Mouse (Mus musculus): Measurements from ENCODE around the gene Pard3.
A peak's percentile ranks its signal among the peaks of the same experiment; 100 is the strongest.

The Pard3 gene

GRCm38 (mm10) chr8:127341046-127341445, 277.4 kb downstream of the Pard3 start:
- no peak for DNase-seq (ENCODE audit: low spot score in 2 of 2)

- DNase-seq (ENCODE audit: low spot score in 2 of 2): no peak
These were observed 279.4 kb downstream of the Pard3 start for GRCm38 (mm10) chr8:127343115-127343514.

DNA sequence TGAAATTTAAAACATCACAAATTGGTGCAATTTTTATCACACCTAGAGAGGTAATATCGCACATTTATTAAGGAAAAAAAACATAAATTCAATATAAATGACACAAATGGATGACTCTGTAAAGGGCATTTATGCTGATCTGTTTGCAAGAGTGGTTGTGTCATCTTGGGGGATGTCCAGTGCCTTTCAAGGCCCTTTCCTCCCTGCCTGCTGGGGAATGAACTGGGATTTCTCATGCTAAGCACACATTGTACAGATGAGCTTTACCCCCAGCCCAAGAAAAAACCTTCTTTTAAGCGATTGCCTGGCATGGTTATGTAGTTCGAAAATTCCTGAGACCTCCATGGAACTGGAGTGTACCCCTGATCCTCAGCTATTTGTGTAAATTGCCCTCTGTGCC, 280.7 kb downstream of the Pard3 start:
- no peak for DNase-seq (ENCODE audit: low spot score in 2 of 2)

DNA sequence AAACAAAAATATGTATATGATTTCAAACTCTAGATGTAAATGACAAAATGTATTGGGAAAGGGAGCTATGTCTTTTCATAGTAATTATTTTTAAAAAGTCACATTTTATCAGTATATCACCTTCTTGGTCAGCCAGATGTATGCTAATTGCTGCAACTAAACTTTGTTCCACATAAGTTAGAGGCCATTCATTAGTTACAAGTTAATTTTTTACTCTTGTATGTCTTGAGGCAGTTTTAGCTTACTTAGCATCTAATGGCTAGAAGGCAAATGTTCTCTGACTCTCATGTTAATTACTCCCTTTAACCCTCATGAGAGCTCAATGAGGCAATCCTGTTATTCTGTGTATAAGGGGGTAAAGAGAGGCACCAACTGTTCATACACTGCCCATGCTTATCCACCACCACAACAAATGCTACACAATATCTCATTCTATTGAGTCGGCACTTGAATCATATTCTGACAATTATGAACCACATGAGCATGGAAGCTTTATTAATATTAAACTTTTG, 282.3 kb downstream of the Pard3 start:
- no peak for DNase-seq (ENCODE audit: low spot score in 2 of 2)

GRCm38 (mm10) chr8:127347890-127348495, 284.3 kb downstream of the Pard3 start:
- no peak for DNase-seq (ENCODE audit: low spot score in 2 of 2)

DNA sequence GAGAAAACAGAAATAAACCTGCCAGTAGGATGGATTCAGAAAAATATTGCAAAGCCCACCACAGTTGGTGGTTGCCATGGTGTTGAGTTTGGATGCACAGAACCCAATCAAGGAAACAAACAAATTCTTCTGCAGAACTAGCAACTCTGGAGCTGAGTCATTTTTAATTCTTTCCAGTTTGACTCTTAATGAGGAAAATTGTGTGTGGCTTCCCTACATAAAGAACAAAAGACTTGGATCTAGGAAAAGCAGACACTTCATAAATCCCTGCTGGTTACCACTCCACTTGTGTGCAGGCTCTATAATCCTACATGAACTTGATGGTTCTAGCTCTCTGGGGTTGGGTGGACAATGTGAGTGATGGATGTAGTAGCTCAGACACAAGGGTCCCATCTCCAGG, 298.1 kb downstream of the Pard3 start:
- no peak for DNase-seq (ENCODE audit: low spot score in 2 of 2)

DNA sequence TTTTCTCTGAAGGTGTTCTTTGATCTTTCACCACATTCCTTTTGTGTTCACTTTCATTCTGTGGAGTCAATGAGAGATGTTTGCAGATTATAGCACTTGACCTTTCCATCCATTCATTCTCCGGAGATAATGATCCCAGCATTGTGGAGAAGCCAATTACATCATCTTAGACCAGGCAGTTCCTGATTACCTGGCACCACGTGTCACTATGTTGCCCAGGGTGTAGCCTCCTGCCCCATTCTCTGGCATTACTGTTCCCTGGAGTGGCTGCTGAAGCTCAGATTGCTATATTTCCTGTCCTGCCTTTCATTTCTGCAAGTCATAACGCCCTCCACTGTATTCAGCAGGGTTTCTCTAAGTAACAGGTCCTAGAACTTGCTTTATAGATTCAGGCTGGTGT, 304.7 kb downstream of the Pard3 start:
- DNase-seq (ENCODE audit: low spot score in 2 of 2): no peak

- no peak for DNase-seq (ENCODE audit: low spot score in 2 of 2)
These were observed 307.7 kb downstream of the Pard3 start for GRCm38 (mm10) chr8:127371326-127371949.

DNA sequence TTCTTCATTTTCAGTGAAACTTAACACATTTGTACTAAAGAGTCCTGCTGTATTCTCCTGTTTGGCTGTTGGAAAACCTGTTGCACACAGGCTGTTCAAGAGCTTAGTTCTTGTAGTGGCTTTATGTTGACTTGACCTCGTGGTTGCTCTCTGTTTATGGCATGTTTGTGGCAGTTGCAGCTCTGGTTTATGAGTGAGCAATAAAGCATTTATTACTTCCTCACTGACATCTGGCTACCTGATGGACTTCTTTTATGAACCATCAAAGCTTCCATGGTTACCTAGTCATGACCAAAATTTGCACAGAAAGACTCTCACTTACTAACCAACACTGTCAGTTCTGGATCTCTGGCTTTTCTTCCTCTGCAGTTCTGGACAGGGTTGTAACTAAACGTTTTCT, 314.1 kb downstream of the Pard3 start:
- no peak for DNase-seq (ENCODE audit: low spot score in 2 of 2)

GRCm38 (mm10) chr8:127378994-127379858, 315.5 kb downstream of the Pard3 start:
- no peak for DNase-seq (ENCODE audit: low spot score in 2 of 2)

DNA sequence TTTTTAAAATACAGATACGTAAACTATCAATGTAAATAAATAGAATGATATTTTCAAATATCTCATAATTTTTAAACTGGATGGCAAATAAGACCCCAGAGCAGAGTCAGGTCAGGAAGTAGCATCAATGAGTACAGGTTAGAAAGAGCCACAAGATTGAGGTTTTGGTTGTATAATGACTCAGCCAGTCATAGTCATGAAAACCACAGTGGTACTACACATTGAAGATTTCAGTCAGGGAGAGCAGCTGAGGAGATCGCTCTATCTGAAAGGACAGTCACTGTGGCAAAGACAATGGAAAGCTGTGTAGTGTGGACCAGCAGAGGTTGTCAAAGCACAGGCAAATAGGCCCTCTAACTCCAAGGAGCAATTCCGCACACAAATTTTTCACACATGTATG, 317.6 kb downstream of the Pard3 start:
- DNase-seq (ENCODE audit: low spot score in 2 of 2): no peak

- no peak for DNase-seq (ENCODE audit: low spot score in 2 of 2)
These were observed 329.0 kb downstream of the Pard3 start for GRCm38 (mm10) chr8:127392700-127393099.

DNA sequence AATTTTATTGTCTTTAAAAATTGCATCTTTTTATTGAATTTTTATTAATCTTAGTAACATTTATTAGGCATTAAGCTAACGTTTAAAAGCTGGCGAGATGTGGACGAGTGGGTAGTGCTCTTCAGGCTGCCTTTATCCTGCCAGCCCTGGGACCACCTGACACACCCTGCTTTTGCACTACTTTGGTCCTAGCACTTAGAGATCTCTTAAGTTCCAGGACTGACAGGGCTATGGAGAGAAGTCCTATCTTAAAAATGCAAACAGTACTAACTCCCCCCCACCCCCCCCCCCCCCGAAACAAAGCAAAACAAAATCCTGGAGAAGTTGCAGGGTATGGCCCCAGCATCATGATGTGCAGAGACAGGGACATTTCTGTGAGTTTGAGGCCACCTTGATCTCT, 331.8 kb downstream of the Pard3 start:
- no peak for DNase-seq (ENCODE audit: low spot score in 2 of 2)

DNA sequence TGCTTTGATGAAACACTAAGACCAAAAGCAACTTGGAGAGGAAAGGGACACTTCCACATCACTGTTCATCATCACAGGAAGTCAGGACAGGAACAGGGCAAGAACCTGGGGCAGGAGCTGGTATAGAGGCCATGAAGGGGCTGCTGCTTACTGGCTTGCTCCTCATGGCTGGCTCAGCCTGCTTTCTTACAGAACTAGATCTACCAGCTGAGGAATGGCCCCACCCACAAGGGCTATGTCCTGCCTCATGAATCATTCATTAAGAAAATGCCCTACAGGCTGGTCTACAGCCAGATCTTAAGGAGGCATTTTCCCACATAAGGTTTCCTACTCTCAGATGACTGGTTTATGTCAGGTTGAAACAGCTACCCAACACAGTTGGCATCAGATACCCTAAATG, 342.1 kb downstream of the Pard3 start:
- no peak for DNase-seq (ENCODE audit: low spot score in 2 of 2)

DNA sequence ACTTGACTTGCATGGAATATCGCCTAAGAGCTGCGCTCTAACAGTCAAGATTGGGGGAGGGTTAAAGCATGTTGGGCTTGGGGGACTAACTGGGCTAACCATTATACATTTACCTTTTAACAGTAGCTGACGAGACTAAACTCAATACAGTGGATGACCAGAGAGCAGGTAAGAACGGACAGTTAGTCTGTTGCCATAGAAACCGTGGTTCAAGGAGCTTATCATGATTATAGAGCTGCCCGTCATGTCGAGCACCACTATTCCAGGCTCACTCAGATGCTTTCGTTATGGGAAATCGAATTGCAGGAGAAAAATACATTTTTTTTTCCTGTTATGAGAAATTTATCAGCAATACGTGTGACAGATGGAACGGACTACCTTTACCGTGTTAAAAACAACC, 346.9 kb downstream of the Pard3 start:
- no peak for DNase-seq (ENCODE audit: low spot score in 2 of 2)

- DNase-seq (ENCODE audit: low spot score in 2 of 2): no peak
These were observed 347.6 kb downstream of the Pard3 start for GRCm38 (mm10) chr8:127411190-127411848.

DNA sequence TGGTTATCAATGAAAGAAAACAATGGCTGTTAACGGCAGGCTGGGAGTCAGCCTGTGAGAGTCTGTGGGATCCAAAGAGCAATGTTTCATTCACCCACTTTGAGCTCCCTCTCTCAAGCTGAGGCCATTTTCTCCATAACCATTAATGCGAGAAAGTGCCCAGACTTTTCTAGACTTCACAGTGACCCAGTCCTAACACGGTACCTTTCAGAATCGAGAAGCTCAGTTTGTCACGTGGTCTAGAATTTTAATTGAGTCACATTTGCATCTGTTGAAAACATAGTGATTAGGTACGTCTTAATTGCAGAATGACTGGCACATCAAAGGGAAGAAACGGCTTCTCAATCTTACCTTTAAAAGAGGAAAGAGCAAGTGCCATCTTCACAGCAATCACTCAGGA, 359.3 kb downstream of the Pard3 start:
- DNase-seq (ENCODE audit: low spot score in 2 of 2): no peak

DNA sequence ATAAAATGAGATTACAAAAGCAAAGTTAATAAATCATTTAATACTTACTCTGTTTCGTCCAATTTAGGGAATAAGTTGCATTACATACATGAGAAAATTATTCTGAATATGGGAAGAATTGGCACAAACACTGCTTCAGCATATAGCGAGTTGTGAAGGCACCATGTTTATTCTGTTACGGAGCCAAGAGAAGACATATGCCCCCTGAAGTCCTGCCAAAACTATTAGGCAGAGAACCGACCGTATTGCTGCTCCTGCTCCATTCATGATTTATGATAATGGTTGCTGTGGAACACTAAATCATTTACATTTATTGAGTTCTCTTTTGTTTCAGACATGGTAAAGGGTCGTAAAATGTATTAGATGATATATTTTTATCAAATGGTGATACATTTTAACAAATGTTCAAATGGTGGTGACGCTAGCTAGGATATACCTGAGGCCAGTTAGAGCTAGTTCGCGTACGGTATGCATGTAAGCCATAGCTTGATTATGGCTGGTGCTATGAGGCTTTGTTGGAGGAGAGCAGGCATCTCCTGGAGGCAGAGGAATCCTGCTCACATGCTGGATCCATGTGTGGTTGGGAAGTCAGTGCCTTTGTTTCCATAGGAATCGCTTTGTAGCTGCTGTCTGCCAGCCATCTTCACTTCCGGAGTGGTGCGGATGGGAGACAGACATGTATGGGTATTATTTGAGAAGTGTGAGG, 360.7 kb downstream of the Pard3 start:
- no peak for DNase-seq (ENCODE audit: low spot score in 2 of 2)

DNA sequence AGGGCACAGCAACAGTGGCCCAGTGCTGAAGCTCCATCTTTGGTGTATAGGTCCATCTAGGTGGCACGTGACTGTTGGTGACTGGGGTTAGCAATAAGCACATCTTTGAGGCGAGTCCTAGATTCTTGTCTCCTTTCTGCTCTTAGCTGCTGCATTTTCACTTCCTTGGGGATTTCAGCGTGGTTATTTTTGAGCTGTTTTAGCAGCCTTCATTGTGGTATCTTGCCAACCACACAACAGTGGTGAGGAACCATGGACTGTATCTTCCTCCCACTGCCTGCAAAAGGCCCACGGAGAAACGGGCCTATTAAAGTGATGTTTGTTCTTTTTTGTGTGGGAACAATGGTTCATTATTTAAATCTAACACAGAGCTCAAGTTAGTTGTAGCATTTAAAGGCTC, 363.2 kb downstream of the Pard3 start:
- peak in 1 of 2 experiments; percentile 7 for DNase-seq (ENCODE audit: low spot score in 2 of 2)

DNA sequence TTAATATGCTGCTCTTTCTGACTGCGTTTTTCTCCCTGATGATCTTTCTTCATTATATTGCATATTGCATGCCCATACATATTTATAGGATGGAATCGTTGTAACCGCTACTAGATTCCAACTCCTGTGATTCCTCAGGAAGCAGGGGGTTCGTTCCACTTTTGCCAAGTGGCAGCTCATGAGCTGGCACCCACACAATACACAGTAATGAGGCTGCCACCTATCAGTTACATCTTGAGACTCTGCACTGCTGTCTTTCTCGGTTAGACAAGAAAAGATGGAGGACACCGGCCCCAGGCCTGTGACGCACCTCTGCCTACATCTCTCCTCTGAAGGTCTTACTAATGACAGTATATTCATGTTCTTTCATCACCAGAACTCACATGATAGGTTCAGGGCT, 364.3 kb downstream of the Pard3 start:
- DNase-seq (ENCODE audit: low spot score in 2 of 2): no peak

DNA sequence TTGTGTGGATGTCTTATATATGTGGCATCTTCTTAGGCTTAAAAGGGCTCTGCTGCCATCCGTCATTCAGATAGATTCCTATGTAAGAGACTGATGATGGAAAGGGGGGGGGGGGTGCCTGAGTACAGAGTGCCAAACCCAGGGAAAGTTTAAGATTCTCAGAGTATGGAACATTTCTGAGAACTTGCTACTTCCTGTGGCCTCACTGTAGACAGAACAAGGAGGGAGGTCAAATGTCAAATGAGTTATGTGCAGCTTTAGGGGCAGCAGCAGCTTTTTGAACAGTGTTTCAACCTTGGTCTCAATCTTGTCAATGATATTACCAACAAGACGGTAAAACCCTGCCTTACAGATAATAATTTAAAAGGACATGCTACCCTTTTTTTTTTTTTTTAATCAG, 367.5 kb downstream of the Pard3 start:
- DNase-seq (ENCODE audit: low spot score in 2 of 2): no peak

DNA sequence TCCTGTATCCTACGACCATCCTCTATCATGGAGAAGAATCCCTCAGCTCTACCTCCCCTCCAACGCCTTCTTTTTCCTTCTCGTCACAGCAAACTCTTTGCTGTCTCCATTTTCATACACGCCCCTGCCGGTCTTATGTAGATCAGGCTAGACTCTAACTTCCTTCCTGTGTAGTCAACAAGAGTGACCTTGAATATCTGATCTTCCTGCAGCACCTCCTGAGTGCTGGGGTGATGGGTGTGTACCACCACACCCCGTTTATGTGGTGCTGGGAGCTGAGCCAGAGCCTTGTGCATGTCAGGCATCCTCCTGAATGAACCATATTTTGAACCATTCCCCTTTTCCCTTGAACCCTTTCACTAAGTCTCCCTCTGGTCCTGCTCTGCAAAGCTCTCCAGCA, 372.3 kb downstream of the Pard3 start:
- DNase-seq (ENCODE audit: low spot score in 2 of 2): no peak
